Mouse (Mus musculus) myocyte (in vitro differentiated cells): ENCODE data around the gene Atoh8. TPM values are rescaled to one million over a fixed set of nuclear protein-coding genes. Genes with fewer than 3 reads are reported as not detected.
A peak's percentile ranks its signal among the peaks of the same experiment; 100 is the strongest.

Experiments
- H3K27me3 ChIP-seq: one replicate; pipeline ENCODE4 v1.6.1; 2011; ENCODE audit not compliant: control insufficient read depth, insufficient read depth, insufficient read length
- H3K36me3 ChIP-seq: one replicate; pipeline ENCODE4 v1.6.1; 2011; ENCODE audit not compliant: control insufficient read depth, insufficient read depth
- H3K4me2 ChIP-seq: one replicate; pipeline ENCODE4 v1.6.1; 2011; ENCODE audit warnings: low read depth, control low read depth
- H3K4me3 ChIP-seq: one replicate; pipeline ENCODE4 v1.5.1; 2011; ENCODE audit warnings: mild to moderate bottlenecking, control low read depth, moderate library complexity
- H3K79me2 ChIP-seq: one replicate; pipeline ENCODE4 v1.6.1; 2011; ENCODE audit not compliant: control insufficient read depth, insufficient read depth
- H3ac ChIP-seq: one replicate; pipeline ENCODE4 v1.6.1; 2011; ENCODE audit not compliant: control insufficient read depth, insufficient read length
- CEBPB ChIP-seq: IDR thresholded peaks from 2 replicates; pipeline ENCODE4 v1.6.1; 2011; ENCODE audit warnings: mild to moderate bottlenecking, moderate library complexity; ENCODE audit not compliant: poor library complexity, insufficient read depth, severe bottlenecking
- E2F4 ChIP-seq: IDR thresholded peaks from one replicate; pipeline ENCODE4 v1.6.1; 2011; ENCODE audit warnings: mild to moderate bottlenecking, control low read depth, moderate library complexity; ENCODE audit not compliant: insufficient read depth
- MAX ChIP-seq: IDR thresholded peaks from one replicate; pipeline ENCODE4 v1.6.1; 2011; ENCODE audit warnings: low read depth, mild to moderate bottlenecking, control low read depth
- MYOD1 ChIP-seq, 3 experiments: IDR thresholded peaks; one replicate each; pipeline ENCODE4 v1.6.1; 2011; ENCODE audit warnings: control low read depth in 2 of 3, low read depth in 2 of 3, mild to moderate bottlenecking in 2 of 3, moderate library complexity in 1 of 3; ENCODE audit not compliant: insufficient read length in 2 of 3, control insufficient read depth in 1 of 3
- MYOG ChIP-seq, 3 experiments: IDR thresholded peaks; one replicate each; pipeline ENCODE4 v1.6.1; 2011; ENCODE audit warnings: control low read depth in 2 of 3, low read depth in 2 of 3, mild to moderate bottlenecking in 2 of 3; ENCODE audit not compliant: insufficient read length in 2 of 3, control insufficient read depth in 1 of 3, insufficient read depth in 1 of 3
- POLR2A ChIP-seq: IDR thresholded peaks from one replicate; pipeline ENCODE4 v1.6.1; 2011; ENCODE audit warnings: low read depth, mild to moderate bottlenecking, control low read depth, moderate library complexity; ENCODE audit not compliant: insufficient read length
- POLR2AphosphoS2 ChIP-seq: IDR thresholded peaks from one replicate; pipeline ENCODE4 v1.6.1; 2011; ENCODE audit warnings: low read depth, control low read depth; ENCODE audit not compliant: insufficient read length
- REST ChIP-seq: IDR thresholded peaks from one replicate; pipeline ENCODE4 v1.6.1; 2011; ENCODE audit warnings: mild to moderate bottlenecking, control low read depth, moderate library complexity; ENCODE audit not compliant: insufficient read depth, insufficient read length
- SRF ChIP-seq: IDR thresholded peaks from one replicate; pipeline ENCODE4 v1.6.1; 2011; ENCODE audit warnings: low read depth; ENCODE audit not compliant: control insufficient read depth, insufficient read length
- TCF12 ChIP-seq: IDR thresholded peaks from one replicate; pipeline ENCODE4 v1.6.1; 2011; ENCODE audit warnings: mild to moderate bottlenecking, control low read depth; ENCODE audit not compliant: poor library complexity, insufficient read depth, severe bottlenecking
- TCF3 ChIP-seq: IDR thresholded peaks from one replicate; pipeline ENCODE4 v1.6.1; 2011; ENCODE audit warnings: low read depth, control low read depth; ENCODE audit not compliant: insufficient read length
- USF1 ChIP-seq: IDR thresholded peaks from one replicate; pipeline ENCODE4 v1.6.1; 2011; ENCODE audit warnings: low read depth, mild to moderate bottlenecking, control low read depth, moderate library complexity
- polyA plus RNA-seq: library from polyadenylated mRNA; unstranded; fragments of >200 nt; fragmentation: generic; extraction: Trizol; gene quantifications from one replicate; pipeline ENCODE4 v1.2.1, GENCODE M21; 2012; ENCODE audit warnings: missing spikeins

Atoh8 gene
- polyA plus RNA-seq, 1 experiment = 2.1 TPM

GRCm38 (mm10) chr6:72237035-72237434 lies 1.7 kb upstream of the Atoh8 start:
- H3K79me2 ChIP-seq = no peaks in the 10 kb centered on the region
- no peak overlapping the region for H3ac ChIP-seq
- TF ChIP-seq MYOG (IDR thresholded peaks at IDR 0.05; ENCODE audit: control insufficient read depth in 1 of 3, insufficient read depth in 1 of 3, insufficient read length in 2 of 3, low read depth in 2 of 3) (no peak), CEBPB (no peak), POLR2AphosphoS2 (no peak), TCF12 (no peak), REST (no peak), USF1 (no peak), TCF3 (no peak)
- H3K4me3 ChIP-seq = no peak overlapping the region
- peak overlapping the region; percentile 40 for H3K4me2 ChIP-seq
- H3K36me3 ChIP-seq = no peaks in the 10 kb centered on the region
- no peaks in the 10 kb centered on the region for H3K27me3 ChIP-seq

GRCm38 (mm10) chr6:72235807-72236407 lies 530 bp upstream of the Atoh8 start:
- TF ChIP-seq MAX = no peak
- no peak for TF ChIP-seq TCF3
- no peak for TF ChIP-seq POLR2AphosphoS2
- TF ChIP-seq POLR2A = no peak
- no peak for TF ChIP-seq E2F4
- TF ChIP-seq REST = no peak
- no peak for TF ChIP-seq MYOG (IDR thresholded peaks at IDR 0.05; ENCODE audit: control insufficient read depth in 1 of 3, insufficient read depth in 1 of 3, insufficient read length in 2 of 3, low read depth in 2 of 3)
- TF ChIP-seq TCF12 = no peak
- TF ChIP-seq USF1 = no peak
- TF ChIP-seq MYOD1 (IDR thresholded peaks at IDR 0.05; ENCODE audit: control insufficient read depth in 1 of 3, insufficient read length in 2 of 3, low read depth in 2 of 3) = no peak
- no peak for TF ChIP-seq SRF
- no peak for TF ChIP-seq CEBPB
- Histone ChIP-seq H3K36me3 (no peaks in the 10 kb centered on the region), H3K79me2 (no peaks in the 10 kb centered on the region), H3K27me3 (no peaks in the 10 kb centered on the region), H3K4me2 (peak overlapping the region; percentile 87), H3ac (no peak overlapping the region), H3K4me3 (peak overlapping the region; percentile 31)

- H3K27me3 ChIP-seq = no peaks in the 10 kb centered on the region
- peak overlapping the region; percentile 14 for H3ac ChIP-seq
- H3K4me3 ChIP-seq = peak overlapping the region; percentile 31
- no peaks in the 10 kb centered on the region for H3K79me2 ChIP-seq
- H3K4me2 ChIP-seq = peak overlapping the region; percentile 87
- H3K36me3 ChIP-seq = no peaks in the 10 kb centered on the region
- TF ChIP-seq TCF12 (no peak), E2F4 (no peak), REST (no peak), SRF (no peak), POLR2A (no peak), MYOD1 (IDR thresholded peaks at IDR 0.05; ENCODE audit: control insufficient read depth in 1 of 3, insufficient read length in 2 of 3, low read depth in 2 of 3) (no peak), MYOG (IDR thresholded peaks at IDR 0.05; ENCODE audit: control insufficient read depth in 1 of 3, insufficient read depth in 1 of 3, insufficient read length in 2 of 3, low read depth in 2 of 3) (no peak), USF1 (no peak), POLR2AphosphoS2 (no peak), TCF3 (no peak), CEBPB (no peak), MAX (no peak)
Measured at GRCm38 (mm10) chr6:72234372-72235097, 842 bp downstream of the Atoh8 start.

- Histone ChIP-seq H3K4me3 (peak overlapping the region; percentile 31), H3K79me2 (no peaks in the 10 kb centered on the region), H3K27me3 (no peaks in the 10 kb centered on the region), H3K4me2 (peak overlapping the region; percentile 87), H3K36me3 (no peaks in the 10 kb centered on the region), H3ac (peak overlapping the region; percentile 14)
- no peak for TF ChIP-seq SRF
- TF ChIP-seq REST = no peak
- no peak for TF ChIP-seq POLR2A
- no peak for TF ChIP-seq TCF3
- TF ChIP-seq USF1 = no peak
- TF ChIP-seq POLR2AphosphoS2 = no peak
- TF ChIP-seq MYOD1 (IDR thresholded peaks at IDR 0.05; ENCODE audit: control insufficient read depth in 1 of 3, insufficient read length in 2 of 3, low read depth in 2 of 3) = no peak
- TF ChIP-seq E2F4 = no peak
- no peak for TF ChIP-seq MYOG (IDR thresholded peaks at IDR 0.05; ENCODE audit: control insufficient read depth in 1 of 3, insufficient read depth in 1 of 3, insufficient read length in 2 of 3, low read depth in 2 of 3)
- TF ChIP-seq TCF12 = no peak
Measured at GRCm38 (mm10) chr6:72233950-72234349, 1.4 kb downstream of the Atoh8 start.

GRCm38 (mm10) chr6:72232870-72233269 lies 2.5 kb downstream of the Atoh8 start:
- Histone ChIP-seq H3ac (no peak overlapping the region), H3K79me2 (no peaks in the 10 kb centered on the region), H3K27me3 (no peaks in the 10 kb centered on the region), H3K4me2 (peak overlapping the region; percentile 87), H3K4me3 (no peak overlapping the region), H3K36me3 (no peaks in the 10 kb centered on the region)
- TF ChIP-seq TCF12 (no peak), MYOD1 (IDR thresholded peaks at IDR 0.05; ENCODE audit: control insufficient read depth in 1 of 3, insufficient read length in 2 of 3, low read depth in 2 of 3) (peak in 2 of 3 experiments; percentile 53 to 57), REST (no peak), SRF (no peak), E2F4 (no peak), TCF3 (peak; percentile 36), MYOG (IDR thresholded peaks at IDR 0.05; ENCODE audit: control insufficient read depth in 1 of 3, insufficient read depth in 1 of 3, insufficient read length in 2 of 3, low read depth in 2 of 3) (peak in 2 of 3 experiments; percentile 80 to 89)
